Mouse (Mus musculus) ES-CJ7 (cell line): ENCODE measurements at regions not wholly inside any gene's neighbourhood (a gene's known extent, or its start where the extent isn't known, plus 50 kb on each side); places are given as distances from the start of the nearest gene placed in this dataset.

Experiments
- DNase-seq: peaks from one replicate; pipeline ENCODE4 v3.0.0; 2011; ENCODE audit warnings: low read depth, low spot score

DNA sequence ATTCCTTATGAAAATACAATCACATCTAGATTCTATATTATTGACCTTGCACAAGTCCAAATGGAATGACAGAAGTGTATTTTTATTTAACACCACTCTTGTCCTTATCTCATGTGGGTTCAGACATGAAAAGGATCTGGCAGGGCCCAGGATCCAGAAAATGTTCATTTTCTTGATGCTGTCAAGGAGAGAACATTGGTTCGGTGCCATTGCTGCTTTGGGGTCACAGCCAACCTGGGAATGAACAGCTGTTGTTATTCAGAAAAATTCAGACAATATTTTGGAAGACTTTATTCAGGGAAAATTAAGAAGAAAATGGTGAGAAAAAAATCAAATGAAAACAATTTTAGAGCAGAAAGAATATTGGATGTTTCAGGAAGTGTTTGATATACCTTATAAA is 590.0 kb downstream of the Iqcm start:
- DNase-seq = no peak

DNA sequence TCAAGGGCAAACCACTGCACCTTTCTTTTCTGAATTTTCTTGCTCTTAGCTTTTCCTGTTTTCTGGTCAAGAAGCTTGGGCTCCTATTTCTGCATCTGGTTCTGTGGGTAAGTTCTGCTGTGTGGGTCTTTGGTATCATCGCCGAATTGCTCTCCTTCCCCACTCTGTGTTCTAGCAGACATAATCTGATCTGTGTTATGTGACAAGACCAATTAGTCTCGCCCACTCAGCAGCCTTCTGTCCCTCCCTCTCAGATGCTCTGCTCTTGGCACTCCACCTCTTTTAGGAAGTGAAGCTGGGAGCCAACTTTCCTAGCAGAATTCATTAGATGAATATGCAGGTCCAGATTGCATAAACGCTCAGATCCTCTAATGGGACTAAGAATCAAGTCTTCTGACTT is 603.5 kb downstream of the Iqcm start:
- no peak for DNase-seq

DNA sequence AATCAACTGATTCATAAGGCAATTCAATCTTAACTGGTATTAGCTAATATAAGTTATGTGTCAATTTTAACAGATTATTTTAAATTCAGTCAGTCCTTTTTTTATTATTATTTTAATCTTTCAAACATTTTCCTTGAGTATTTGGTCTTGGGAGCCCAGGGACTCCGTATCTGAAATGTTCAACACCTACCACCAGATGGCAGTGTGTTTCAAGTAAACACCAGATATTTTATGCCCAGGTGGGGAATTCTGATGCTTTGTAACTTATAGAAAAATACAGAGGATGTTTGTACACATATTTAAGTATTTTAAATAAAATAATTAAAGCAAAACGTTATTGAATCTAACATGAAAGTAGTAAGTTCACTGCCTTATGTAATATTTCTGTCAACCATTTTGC is 619.2 kb downstream of the Iqcm start:
- DNase-seq = peak; percentile 51

DNA sequence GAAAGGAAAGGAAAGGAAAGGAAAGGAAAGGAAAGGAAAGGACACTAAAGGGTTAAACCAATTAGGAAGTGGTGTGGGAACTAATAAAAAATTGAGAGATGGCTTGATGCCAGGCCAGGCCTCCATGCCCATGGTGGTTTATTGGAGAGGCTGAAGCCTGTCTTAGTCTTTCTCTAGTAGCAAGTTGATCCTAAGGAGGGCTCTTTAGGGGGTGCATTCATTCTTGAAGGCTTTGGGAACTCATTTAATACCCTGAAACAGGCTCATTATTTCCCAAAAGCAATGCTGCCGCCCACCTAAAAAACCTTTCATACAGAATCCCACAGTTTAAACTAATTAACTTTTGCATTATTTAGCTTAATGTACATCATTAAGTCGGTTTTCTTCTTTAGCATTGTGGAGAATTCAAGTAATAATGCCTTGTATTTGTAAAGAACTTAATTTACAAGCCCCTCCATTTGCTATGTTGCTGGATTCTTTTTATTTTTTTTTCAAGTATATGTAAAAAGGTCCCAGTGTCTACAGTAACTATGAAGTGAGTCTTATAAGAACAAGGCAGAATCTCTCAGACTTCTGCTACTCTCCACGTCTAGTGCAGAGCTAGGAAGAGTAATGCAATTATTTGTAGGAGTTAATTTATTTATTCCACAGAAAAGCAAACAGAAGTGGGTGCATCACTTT is 624.3 kb downstream of the Iqcm start:
- DNase-seq = no peak

DNA sequence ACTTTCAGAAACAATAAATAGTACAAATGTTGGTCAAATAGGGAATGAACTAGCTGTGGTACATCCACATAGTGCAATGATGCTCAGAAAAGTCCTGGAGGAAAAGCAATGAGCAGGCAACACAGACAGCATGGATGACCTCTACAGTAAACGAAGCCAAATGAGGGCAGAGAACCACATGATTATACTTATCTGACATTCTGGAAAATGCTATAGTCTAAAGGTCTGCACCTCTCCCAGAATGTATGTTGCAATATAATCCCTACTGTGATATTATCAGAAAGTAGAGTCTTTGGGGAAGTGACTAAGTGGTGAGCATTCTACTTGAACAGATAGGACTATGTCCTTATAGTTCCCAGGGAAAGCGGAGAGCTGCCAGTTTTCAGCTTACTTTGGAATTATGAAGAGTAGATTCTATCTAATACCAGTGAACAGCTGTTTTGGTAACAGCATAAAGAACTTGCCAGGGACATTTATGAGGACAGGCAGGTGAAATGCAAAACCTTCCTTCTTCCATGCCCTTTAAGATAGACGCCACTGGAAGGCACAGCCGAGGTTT is 672.2 kb downstream of the Iqcm start:
- no peak for DNase-seq

DNA sequence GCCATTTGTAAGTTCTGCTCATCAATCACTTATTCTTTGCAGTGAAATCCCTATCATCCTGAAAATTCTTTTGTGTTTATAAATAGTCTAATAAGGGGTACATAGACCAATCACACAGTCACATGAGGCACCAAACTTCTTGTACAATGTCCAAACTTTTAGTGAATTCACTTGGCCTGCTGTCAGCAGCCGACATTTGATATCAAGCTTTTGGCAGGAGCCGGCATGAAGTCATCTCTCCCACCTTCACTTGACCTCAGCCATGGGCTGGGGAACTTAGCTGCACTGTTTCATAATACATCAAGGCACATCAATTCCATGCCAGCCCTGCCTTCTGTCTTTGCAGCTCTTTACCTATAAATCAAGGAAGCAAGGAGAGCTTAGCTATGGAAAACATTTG is 679.0 kb downstream of the Iqcm start:
- no peak for DNase-seq

DNA sequence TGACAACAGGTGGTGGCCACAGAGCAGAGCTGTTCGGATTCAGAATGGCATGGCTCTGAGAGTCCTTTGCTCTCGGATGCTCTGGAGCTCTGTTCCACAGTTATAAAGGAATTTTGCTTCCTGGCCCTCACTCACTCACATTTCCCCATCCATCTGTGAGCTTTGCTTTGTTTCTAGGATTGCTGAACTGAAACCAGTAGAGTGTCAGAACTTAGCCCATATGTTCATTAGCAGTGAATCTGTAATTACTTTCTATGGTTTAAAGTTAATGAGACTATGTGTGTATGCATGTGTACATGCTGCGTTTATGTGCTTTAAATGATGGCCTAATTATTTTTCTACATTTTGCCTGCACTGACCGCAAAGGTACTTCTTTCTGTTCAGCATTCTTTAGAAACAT is 688.7 kb downstream of the Iqcm start:
- no peak for DNase-seq

DNA sequence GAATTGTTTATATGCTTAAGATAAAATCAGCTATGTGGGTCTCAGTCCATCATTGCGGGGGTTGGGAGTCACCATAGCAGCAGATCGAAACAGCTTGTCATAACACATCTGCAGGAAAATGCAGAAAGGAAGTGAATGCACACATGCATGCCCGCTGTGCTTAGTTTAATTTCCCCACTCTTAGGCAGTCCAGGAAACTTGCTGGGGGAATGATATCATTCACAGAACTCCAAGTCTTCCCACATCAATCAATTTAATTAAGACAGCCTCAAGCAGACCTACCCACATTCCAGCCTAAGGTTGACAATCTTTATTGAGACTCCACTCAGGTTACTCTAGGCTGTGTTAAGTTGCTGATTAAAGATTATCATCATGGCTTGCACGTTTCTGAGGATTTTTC is 700.2 kb downstream of the Iqcm start:
- DNase-seq = no peak

DNA sequence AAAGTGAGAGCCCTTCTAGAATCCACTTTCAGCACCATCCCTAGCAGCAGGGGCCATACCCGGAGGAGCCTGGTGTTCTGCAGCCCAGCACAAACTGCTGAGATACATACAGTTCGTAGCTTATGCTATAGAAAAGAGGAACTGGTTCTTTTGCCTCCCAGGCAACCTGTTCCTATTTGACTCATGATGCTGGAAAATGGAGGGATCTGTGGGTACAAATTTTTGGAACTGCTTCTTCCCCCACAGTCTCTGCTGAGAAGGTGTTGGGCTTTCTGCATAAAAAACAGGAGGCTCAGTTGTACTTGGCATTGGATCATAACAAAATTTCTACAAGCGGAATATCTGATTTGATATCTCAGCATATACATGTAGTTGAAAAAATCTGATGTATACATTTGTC is 716.7 kb upstream of the Nr3c2 start:
- no peak for DNase-seq

DNA sequence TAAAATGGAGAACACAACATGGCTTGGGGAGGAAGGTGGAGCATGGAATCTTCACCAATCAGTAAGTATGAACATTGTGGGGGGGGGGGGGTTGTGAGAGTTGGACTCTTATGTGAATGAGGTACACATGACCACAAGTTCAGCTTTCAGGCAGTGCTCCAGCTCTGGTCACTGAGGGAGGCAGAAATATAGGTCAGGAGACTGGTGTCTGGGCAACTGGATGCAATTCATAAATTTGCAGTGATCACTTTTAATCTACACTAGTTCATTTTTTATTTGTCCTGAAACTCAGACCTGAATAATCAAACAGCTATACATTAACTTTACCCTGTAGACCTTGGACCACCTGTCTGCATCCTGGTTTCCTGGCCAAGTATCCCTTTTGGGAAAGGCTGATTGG is 715.4 kb upstream of the Nr3c2 start:
- DNase-seq = no peak

DNA sequence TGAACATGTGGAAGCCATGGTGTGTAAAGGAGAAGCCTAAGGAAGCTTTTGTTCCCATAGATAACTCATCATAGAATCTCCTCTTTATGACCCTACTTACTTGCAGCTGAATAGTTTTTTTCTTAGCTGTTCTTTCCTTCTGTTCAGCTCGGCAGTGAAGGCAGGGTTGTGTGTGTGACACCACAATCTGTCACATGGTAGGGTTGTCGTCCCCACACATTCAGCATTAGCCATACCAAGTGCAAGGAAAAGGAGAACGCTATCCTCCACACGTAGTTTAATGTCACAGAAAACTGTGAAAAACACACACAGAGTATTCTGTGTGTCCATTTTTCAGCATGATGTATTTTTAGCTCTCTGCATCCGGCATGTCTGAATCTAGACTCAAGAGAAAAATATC is 711.9 kb upstream of the Nr3c2 start:
- no peak for DNase-seq

DNA sequence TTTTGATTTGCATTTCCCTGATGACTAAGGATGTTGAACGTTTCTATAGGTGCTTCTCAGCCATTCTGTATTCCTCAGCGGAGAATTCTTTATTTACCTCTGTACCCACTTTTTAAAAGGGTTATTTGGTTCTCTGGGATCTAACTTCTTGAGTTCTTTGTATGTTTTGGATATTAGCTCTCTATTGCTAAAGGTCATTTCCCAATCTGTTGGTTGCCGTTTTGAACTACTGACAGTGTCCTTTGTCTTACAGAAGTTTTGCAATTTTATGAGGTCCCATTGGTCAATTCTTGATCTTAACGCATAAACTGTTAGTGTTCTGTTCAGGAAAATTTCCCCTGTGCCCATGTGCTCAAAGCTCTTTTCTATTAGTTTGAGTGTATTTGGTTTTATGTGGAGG is 687.4 kb upstream of the Nr3c2 start:
- no peak for DNase-seq

DNA sequence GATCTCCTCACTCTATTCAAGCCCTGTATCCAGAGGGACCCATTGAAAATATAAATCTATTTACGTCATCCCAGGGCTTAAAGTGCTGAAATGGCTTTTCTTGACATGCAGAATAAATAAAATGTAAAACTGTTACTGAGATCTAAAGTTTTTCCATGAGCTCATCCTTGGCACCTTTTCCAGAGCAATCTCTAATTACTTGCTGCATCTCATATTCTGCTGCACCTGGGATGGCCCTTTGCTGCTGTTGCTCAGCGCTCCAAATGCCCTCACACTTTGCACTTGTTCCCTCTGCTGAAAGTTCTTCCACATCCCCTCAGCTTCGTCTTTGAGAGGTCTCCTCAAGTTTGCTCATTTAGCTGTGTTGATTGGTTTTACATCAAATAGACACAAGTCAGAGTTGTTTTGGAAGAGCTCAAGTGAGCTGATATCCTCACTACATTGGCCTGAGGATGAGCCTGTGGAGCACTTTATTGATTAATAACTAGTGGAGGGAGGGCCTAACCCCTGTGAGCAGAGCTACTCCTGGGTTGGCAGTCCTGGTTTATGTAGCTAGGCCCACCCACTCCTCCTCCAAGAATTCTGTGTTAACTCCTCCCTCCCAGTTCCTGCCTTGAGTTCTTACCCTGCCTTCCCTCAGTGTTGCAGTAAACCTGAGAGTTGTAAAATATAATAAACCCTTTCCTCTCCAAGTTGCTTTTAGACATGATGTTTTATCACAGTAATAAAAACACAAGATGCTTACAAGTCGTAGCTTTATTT is 681.2 kb upstream of the Nr3c2 start:
- no peak for DNase-seq

DNA sequence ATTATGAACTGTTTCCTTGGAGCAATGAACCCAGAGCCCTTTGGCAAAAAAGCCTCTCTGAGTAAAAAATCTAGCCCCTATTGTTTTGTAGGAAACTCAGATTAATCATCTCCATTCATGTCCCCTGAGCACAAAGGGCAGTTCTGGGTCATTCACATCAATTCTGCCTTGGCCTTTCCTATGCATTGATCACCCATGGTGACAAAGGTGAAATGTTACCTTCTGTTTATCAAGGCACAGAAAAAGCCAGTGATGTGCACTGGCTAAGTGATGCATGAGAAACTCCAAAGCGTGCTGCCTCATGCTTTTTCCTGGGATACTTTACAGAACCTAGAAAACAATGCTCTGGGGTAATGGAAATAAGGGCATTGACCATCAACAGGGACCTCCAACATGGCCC is 668.4 kb upstream of the Nr3c2 start:
- DNase-seq = no peak

DNA sequence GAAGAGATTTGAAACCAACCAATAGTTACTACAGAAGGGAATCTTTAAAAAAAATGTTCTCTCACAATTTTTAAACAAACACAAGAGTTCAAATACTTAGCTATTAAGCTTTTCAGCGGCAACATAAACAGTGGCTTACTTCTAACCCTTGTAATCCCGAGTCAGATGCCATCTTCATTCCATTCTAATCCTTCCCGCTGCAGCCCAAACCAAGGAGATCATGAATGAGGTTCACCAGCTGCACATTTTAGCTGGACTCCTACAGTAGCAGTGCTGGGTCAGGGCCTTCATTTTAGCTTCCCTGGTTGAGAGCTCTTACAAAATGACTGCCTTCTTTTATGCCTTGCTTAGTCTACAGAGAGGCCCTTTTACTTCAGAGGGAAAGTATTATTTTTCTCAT is 650.0 kb upstream of the Nr3c2 start:
- DNase-seq = no peak

DNA sequence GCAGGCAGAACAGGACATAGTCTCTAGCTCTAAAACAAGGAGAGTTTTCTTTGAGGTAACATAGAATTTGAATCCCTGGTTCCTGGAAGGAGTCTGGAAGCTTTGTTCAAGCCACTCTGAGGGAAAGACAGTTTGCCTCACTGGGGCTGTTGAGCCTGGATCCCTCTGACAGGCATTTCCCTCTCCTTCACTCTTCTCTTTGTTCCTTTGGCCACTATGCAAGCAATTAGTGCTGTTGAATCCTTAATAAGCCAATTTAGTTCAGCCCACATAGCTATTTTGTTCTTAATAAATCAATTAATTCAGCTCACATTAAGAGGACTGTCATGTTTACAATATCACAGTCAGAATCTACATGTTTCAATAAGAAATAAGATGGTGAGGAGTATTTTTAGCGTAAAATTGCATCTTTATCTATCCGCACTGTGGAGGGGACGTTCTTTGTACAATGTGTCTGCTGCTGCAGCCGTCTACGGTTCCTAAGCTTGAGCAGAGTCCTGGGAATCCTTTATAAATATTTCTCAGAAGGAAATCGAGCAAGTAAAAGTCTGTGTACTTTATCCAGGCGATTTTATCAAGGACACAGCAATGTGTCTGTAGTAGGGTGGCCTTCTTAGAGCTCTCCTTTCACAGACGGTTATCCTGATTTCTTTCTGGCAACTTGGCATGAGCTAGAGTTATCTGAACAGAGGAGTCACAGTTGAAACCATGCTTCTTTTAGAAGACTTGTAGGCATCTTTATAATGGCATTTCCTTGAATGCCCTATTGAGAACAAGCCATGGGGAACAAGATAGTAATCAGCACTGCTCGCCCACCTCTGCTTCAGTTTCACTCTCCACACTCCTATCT is 646.9 kb upstream of the Nr3c2 start:
- DNase-seq = no peak
